Mouse (Mus musculus) heart, postnatal 36 days (tissue): ENCODE data around the gene Cebpg. TPM values are rescaled to one million over a fixed set of nuclear protein-coding genes. Genes with fewer than 3 reads are reported as not detected.

ENCODE experiments used
- DNase-seq, 2 experiments: peaks; one replicate each; pipeline ENCODE4 v3.0.0; 2021 to 2022
- intact Hi-C: fragments of 180-260 bp; cut with DNase I; formaldehyde crosslinking; loops from one replicate; pipeline ENCODE4 v1.15.1; 2025
- total RNA-seq, 2 experiments: library from RNA; stranded (reverse); gene quantifications; 2 replicates each; pipeline ENCODE4 v1.2.3; 2021

Cebpg gene
- total RNA-seq, 2 experiments from 2014 or later: 21.5 to 24.6 TPM

DNA sequence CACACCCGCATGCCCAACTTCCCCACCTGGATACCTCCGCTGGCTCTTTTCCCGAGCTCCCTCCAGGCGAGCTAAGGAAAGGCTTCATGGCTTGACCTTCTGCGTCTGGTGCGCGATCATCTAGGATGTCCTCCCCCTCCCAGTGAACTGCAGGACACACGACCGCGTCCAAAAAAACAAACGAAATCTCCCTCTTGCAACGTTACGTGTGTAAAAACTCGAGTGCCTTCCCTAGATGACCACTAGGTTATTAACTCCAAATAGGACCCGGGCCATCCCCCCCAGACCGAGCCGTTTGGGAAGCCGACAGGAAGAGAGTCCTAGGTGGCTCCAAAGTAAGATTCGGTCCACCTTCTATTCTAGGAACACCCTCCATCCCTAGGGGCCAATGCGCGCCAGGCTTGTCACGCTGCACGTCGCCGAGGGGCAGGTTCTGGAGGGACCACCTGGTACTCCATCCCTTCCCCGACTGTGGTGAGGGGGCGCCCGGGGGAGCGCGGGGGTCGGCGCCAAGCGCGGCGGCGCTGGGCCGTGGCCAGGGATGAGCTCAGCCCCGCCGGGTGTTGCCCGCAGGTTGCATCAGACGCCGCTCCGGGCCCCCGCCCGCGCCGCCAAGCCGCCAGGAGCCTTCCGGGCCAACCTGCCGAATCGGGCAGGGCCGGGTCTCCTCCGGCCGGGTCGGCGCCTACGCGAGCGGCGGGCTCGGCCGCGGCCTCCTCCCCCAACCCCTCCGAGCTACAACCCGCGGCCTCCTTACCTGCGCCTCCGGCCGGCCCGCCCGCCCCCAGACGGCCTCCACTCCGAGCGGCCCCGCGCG, 546 bp downstream of the Cebpg start:
- DNase-seq: peak in 1 of 2 experiments; percentile 56
- intact Hi-C loops: loop anchor here (1.0 to 10.0 kb wide), 3 partner anchors 25 to 179 kb away; partner anchors contain the start of gene Cebpa

DNA sequence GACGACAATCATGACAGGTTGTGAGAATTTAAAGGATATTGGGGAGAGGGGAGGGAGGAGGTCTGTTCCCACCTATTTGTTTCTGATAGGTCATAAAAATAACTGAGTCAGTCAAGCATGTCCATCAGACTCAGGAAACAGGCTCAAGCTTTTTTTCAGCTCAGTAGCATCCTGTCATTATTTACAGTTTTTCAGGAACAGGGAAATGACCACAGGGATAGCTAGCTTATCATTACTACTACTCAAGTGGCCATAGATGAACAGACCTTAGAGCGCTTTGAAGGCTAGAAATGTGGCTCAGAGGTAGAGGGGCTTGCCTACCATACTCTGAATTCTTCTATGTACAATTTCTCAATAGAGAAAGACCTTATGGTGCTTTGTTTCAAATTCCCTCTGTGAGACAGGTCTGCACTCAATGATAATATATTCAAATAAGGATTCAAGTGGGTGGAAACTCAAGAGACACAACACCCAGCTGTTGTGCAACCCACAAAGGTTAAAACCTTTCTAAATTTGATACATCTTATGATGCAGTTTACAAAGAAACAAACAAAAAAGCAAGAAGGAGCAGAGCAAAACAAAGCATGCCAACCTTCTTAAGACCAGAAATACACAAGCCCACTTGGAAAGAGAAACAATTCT, 1.3 kb downstream of the Cebpg start:
- intact Hi-C loops: loop anchor here (10.0 kb wide), 1 partner anchor 180 kb away; no protein-coding TSS in a partner anchor
- DNase-seq: no peak

DNA sequence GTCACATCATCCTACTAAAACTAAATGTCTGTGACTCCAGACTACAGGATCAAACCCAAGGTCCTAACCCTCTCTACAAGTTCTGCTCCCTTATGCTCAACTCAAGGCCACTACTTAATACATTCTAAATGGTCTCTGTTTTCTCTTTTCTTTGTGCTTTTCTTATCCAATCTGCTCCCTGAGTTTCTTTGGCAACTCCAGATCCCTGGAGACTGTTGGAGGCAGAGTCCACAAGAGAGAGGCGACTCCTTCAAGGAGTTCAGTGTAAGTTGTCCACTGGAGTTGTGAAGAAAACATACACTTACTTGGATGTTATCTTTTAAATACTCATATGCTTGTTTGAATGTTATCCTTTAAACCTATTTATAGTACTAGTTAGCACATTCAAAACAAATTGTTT, 2.1 kb downstream of the Cebpg start:
- DNase-seq: no peak
- intact Hi-C loops: loop anchor here (10.0 kb wide), 1 partner anchor 181 kb away; no protein-coding TSS in a partner anchor

DNA sequence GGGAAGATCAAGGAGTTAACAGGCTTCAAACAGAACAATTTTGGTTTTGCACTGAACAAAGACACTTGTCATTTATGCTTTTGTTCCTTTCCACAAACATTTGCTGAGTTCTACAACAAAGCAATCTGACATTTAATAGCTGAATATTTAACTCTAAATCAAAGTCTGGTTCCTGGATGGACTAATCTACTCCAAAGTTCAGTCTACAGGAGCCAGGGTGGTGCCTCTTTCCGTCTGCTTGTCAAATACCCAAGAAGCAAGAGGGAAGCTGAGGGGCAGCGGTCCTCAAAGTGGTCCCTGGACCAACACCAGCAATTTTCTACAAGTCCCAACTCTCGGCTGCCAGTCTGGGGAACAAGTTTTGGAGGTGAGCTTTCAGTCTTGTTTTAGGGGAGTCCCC, 3.2 kb downstream of the Cebpg start:
- no peak for DNase-seq
- intact Hi-C loops: loop anchor here (2.0 to 10.0 kb wide), 2 partner anchors 18 to 182 kb away; no protein-coding TSS in a partner anchor

DNA sequence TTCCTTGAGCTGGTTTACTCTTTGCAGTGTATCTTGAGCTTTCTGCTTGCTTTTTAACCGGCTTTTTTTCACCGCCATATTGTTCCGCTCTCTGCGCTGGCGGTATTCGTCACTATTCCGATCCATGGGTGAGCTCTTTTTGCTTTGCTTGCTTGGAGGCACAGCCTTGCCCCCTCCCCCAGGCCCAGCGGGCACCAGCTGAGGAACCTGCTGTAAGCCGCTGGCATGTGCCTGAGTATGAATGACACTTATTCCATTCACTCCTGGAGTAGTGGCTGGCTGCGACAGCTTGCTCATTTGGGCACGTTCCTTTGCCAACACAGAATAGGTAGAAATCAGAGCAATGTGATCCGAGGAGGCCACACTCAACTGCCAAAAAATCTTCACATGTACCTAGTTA, 5.8 kb downstream of the Cebpg start:
- no peak for DNase-seq

DNA sequence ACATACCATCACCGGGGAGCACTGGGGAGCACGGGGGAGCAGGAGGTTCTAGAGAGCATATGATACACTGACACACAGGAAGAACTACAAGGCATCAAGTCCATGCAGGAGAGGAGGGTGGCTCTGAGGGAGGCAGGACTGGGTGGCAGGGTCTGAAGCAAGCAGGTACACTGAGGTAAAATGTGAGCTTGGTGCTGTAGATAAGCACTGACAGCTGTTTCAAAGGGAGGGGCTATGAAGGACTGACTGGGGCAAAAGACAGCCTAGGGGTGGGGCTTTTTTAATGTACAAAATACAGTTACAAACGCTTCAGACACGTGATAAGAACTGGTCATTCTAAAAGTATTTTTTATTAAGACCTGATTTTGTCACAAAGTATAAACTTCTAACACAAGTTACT, 10.3 kb downstream of the Cebpg start:
- DNase-seq: no peak
- intact Hi-C loops: no loop called here

More for the DNA sequence above, 5.8 kb downstream of the Cebpg start:
- intact Hi-C loops: loop anchor here (10.0 kb wide), 1 partner anchor 184 kb away; no protein-coding TSS in a partner anchor

DNA sequence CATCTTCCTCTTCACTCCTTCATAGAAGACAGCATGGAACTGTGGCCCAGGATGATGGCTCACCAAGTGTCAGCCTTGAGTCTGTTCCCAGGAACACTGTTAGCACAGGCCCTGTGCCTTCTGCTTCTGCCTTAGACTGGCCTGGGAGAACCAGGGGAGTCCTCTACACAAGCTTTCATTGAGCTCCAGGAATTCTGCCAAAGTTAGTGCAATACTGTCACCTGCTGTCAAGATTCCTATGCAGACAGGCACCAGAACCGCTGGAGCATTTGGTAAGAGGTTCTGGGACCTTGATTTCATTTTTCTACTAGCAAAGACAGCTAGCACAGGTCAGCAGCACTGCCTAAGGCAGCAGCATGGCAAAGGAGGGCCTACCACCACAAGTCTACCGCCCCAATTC, 11.7 kb downstream of the Cebpg start:
- no peak for DNase-seq
- intact Hi-C loops: no loop called here

DNA sequence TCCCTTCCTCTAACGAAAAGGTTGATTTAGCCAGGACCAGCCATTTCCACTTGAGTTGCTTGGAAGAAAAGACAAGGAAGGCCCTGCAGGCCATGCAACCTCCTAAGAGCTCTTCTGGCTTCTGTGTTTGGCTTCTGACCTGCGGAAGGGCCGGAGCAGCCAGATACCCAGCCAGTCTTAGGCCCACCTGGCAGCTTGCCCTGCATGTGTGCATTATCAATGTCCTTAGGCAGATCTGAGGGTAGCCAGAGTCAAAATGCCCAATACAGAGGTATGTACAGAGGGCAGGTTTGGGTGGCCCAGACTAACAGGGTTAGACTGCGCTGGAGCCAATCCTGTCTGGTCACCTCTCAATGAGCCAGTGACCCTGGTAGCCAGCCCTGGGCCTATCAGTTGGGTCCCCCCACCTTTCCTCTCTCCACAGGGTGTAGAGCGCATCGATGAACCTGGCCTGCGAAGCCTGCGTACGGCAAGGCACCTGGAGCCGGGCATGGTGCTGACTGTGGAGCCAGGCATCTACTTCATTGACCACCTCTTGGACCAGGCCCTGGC, 13.0 kb downstream of the Cebpg start:
- intact Hi-C loops: no loop called here
- DNase-seq: no peak

DNA sequence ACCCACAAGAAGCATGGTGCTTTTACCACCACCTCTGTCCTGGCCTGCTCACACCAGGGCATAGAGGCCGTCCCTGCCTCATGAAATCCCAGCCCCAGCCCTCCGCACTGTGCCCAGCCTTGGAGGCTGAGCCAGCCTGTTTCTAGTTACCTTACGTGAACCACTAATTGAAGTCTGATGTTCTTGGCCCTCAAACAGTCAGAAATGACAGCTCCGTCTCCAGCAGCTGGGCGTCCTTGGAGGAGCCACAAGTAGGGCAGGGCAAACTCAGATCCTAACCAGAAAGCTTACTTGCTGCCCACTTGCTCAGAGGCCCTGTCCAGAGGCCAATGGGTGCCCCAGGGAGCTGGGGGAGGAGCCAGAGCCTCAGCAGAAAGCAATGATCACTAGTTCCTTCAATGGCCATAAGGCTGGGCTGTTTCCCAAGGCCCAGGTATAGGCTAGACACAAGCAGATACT, 13.6 kb downstream of the Cebpg start:
- intact Hi-C loops: no loop called here
- DNase-seq: no peak

DNA sequence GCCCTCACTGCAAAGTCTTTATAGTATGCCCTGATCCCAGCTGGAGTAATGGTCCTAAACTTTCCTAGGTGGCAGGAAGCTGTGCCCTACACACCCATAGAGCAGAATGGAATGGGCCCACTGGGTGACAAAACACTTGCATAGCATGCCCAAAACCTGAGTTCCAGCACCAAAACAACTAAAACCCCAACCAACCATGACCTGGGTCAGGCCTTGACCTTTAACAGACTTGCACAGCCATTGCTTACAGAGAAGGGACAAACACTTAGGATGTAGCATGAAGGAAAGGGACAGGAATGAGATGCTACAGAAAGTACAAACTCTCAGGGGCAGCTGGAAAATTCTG, 14.2 kb downstream of the Cebpg start:
- intact Hi-C loops: no loop called here
- no peak for DNase-seq

DNA sequence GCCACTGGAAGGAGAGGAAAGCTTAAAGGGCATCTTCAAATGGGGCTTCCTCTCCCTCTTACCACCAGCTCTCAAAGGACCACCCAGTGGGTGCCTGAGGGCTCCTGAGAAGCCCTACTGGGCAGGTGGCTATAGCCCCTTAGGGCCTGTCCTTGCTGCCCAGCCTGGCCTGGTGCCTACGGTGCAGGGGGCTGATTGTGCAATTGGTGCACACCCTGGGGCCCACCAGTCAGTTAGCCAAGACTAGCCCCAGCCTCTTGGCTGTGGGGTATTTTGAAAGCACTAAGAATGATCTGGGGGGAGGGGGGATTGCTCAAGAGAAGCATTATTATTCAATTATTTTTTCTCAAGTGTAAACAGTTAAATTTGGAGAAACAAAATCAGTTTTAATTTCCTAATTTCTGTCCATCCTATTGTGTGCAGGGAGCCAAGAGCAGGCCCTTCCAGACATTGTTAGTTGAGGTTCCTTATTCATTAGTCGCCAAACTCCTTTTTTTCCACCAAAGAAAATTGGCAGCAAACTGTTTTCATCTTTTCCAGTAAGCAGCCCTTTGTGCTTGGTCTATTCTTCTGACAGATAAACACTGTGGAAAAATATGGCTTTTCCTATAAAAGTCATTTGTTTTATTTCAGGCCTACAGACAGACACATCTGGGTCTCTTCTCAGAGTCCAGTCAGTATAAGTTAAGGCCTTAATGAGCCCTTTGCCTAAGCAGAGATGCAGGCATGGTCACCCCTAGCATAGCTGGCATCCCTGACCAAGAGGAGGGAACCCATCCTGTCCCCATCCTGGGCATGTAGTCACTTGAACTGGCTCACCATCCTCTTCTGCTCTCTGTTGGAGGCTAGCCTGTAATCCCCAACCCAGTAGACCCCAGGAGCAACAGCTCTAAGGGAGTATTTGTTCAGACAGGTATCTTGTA, 14.8 kb downstream of the Cebpg start:
- intact Hi-C loops: no loop called here
- peak in 1 of 2 experiments; percentile 43 for DNase-seq

DNA sequence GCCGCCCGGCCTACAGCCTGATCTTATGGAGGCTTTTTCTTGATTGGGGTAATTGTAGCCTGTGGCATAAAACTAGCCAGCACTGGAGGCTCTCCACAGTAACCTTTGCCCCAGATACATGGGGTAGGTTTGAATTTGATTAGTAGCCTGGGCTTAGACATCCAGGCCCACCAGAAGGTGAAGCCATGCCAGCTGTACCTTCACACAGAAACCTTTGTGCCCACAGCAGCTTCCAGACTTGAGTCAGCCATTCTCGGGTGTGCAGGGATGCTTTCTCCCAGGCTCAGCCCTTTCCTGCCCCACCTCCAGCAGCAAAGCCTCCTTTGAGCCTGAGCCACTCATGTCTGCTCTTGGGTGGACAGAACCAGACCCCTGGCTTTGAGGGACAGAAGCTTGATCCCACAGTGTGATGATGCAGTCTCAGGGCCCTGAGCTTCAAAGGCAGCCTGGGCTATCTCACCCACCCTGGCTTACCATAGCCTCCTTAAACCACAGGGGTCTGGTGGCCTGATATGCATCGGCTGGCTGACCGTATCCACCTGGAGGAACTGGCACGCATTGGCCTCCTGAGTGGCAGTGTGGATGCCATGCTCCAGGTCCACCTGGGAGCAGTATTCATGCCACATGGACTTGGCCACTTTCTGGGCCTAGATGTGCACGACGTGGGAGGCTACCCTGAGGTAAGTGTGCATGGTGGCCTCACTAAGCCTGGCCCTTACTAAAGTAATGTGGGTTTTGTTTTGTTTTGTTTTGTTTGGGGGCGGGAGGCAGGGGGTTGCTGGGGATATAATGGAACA, 16.0 kb downstream of the Cebpg start:
- DNase-seq: no peak
- intact Hi-C loops: no loop called here

DNA sequence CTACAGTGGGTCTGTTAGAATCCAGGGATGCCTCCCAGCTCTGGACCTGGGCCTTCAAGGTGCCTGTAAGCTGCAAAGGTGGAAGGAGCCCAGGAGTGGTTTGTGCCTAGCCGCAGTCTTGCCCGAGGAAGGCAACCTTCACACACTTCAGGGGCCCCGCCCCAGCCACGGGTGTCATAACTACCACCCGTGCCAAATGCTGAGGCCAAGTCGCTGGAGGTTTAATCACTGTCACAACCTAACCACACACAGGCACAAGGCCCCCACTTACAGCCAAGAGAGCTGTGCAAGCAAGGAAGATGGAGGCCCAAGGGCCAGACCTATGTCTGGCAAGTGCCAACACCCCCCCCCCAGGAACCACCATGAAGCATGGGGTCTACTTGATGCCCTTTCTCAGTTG, 19.0 kb downstream of the Cebpg start:
- intact Hi-C loops: no loop called here
- DNase-seq: no peak

DNA sequence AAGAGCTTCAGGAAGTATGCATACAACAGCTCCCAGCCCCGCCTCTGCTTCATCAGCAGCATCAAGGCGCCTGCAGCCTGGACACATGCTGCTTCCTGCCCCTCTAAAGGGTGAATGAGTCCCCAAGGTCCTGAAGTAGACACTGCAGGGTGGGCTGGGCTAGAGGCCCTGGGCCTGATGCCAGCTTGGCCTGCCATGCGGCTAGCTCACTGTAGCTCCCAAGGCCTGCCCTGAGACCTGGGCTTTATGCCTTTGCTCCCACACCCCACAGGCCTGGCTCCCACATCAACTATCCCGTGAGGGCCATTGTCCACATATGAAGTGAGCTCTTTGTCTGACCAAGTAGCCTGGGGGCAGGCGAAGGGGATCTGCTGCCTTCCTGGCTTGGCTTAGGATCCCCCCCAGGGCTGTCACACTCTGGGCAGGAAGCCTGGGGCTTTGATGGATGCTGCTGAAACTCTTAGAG, 20.1 kb downstream of the Cebpg start:
- no peak for DNase-seq
- intact Hi-C loops: no loop called here

DNA sequence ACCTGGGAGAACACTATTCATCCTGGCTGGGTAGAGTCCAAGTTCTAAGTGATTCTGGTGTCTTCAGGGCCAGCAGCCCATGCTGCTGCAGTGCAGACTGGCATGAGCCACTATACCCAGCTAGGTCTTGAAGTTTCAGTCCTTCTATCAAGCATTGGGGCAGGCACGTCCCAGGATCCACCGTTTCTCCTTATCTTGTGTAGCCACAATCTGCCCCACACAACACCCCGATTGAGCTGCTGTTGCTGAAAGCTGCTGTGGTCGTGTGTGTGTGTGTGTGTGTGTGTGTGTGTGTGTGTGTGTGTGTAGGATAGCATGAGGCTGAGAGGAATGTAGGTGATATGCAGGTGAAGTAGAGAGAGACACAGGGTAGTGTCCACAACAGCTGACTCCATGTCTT, 20.8 kb downstream of the Cebpg start:
- intact Hi-C loops: loop anchor here (2.0 kb wide), 1 partner anchor 17 kb away; no protein-coding TSS in a partner anchor
- DNase-seq: no peak

DNA sequence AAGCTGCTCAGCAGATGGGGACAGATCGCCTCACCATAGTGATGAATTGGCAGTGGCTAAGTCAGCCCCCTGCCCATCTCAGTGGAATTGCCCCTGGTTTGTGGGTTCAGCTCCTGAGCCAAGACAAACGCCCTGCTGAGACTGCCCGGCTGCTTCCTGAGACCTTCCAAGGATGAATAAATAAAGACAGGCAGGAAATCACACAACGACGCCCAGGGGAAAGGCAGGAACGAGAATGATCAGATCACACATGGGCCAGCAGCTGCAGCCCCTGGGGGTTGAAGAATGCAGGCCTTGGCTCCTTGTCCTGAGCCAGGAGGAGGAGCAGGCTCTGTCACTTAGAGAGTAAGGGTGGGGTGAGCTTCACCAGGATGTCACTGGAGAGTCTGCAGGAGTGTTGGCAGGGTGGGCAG, 21.2 kb downstream of the Cebpg start:
- intact Hi-C loops: loop anchor here (2.0 kb wide), 1 partner anchor 18 kb away; no protein-coding TSS in a partner anchor
- no peak for DNase-seq

DNA sequence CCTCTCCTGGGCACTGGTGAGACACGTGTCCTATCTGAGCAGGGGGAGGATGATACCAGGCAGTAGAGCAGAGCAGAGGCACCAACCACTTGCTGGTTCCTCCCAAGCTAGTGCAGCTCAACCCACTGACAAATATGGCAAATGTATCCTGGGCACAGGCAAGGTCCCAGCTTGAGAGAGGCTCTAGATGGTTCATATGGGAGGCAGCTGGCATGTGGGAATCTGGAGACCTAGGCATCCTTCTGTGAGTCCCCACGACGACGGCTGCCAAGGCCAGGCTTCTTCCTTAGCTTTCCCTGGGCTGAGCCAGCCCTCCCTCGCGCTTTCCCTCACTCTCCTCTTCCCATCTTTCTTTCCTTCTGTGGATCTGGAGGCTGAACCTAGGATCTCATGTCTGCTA, 25.8 kb downstream of the Cebpg start:
- no peak for DNase-seq
- intact Hi-C loops: no loop called here

DNA sequence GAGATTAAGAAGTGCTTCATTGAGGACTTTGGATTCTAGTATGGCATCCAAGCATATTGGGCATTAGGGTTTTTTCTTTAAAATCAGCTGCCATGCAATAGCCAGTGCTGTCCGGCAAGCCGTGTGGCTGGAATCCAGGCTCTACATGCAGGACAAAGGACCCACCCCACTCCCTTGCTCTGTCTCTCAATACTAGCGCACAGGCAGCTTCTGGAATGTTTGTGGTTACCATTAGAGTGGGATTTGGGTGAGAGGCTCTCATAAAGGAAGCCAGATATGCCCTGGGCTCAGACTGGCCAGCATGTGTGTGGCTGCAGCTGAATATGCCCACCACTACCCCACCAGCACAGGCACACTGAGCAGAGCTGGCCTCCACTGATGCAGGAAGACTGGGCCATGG, 26.7 kb downstream of the Cebpg start:
- no peak for DNase-seq
- intact Hi-C loops: no loop called here

DNA sequence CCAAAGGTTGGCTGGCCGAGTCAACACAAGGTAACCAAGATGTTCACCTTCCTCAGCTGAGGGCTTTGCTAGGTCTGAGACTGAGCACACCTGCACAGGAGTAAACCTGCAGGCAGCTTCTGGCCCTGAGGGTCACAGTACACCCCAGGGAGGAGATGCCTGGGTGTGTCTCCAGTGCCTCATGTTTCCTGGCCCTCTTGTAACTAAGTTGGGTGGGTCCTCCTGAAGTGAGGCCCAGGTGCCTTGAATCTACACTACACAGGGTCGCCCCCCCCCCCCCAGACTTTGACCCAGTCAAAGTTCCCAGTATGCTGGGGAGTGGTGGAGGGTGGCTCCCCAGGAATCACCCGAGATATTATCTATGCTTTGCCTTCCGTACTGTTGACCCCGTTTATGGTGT, 27.1 kb downstream of the Cebpg start:
- intact Hi-C loops: no loop called here
- DNase-seq: no peak
